Mouse (Mus musculus) thymus, adult 2 months (tissue): ENCODE data around the gene Dmrta2. TPM values are rescaled to one million over a fixed set of nuclear protein-coding genes. Genes with fewer than 3 reads are reported as not detected.

Experiments
- DNase-seq: peaks from one replicate; pipeline ENCODE4 v3.0.0; 2021
- H3K27ac ChIP-seq: fragments of 200-500 bp; 2 replicates; pipeline ENCODE4 v1.5.1; 2012; ENCODE audit warnings: low read length, control low read depth; ENCODE audit not compliant: control insufficient read depth, insufficient read depth
- H3K27me3 ChIP-seq: fragments of 200-500 bp; 2 replicates; pipeline ENCODE4 v1.6.1; 2012; ENCODE audit warnings: mild to moderate bottlenecking, low read length, moderate library complexity, mixed read lengths; ENCODE audit not compliant: control insufficient read depth, insufficient read depth
- H3K36me3 ChIP-seq: fragments of 200-500 bp; 2 replicates; pipeline ENCODE4 v1.6.1; 2012; ENCODE audit warnings: mild to moderate bottlenecking, low read length, moderate library complexity; ENCODE audit not compliant: control insufficient read depth, insufficient read depth
- H3K4me1 ChIP-seq: fragments of 200-500 bp; replicated peaks from 2 replicates; pipeline ENCODE4 v1.6.1; 2012; ENCODE audit warnings: low read length; ENCODE audit not compliant: control insufficient read depth, insufficient read depth
- H3K4me3 ChIP-seq: fragments of 200-500 bp; 2 replicates; pipeline ENCODE4 v1.5.1; 2012; ENCODE audit warnings: mild to moderate bottlenecking, low read length, control low read depth, moderate library complexity; ENCODE audit not compliant: control insufficient read depth, insufficient read depth
- CTCF ChIP-seq: fragments of 200-500 bp; IDR thresholded peaks from 2 replicates; pipeline ENCODE4 v1.5.1; 2012; ENCODE audit warnings: mild to moderate bottlenecking, control low read depth, low read length, moderate library complexity, borderline replicate concordance; ENCODE audit not compliant: control insufficient read depth, poor library complexity, insufficient read depth; ENCODE audit errors: extremely low read depth
- POLR2A ChIP-seq: fragments of 200-500 bp; IDR thresholded peaks from 2 replicates; pipeline ENCODE4 v1.6.1; 2012; ENCODE audit warnings: mild to moderate bottlenecking, low read length, control low read depth, moderate library complexity; ENCODE audit not compliant: control insufficient read depth, poor library complexity, insufficient read depth; ENCODE audit errors: extremely low read depth
- WGBS: fragments of 180-500 bp; shearing (Covaris S2); methylation state at CpG from one replicate; pipeline ENCODE4 v1.1.7; 2018; 5-methylcytosine and 5-hydroxymethylcytosine counted together
- polyA plus RNA-seq: library from polyadenylated mRNA; depleted of rRNA; stranded (reverse); fragments of >200 nt; gene quantifications from 2 replicates; pipeline ENCODE4 v1.2.3, GENCODE M21; 2012

Dmrta2 gene
- polyA plus RNA-seq, 1 experiment = 0.67 TPM

- H3K4me1 ChIP-seq = 0 out of 2 replicates have a peak, but pooled peaks cover 2% of the 10 kb centered on the region
- H3K36me3 ChIP-seq = no peaks in the 10 kb centered on the region
- H3K27ac ChIP-seq = no peak overlapping the region
- no peak for TF ChIP-seq CTCF
- no peak for TF ChIP-seq POLR2A
- peaks cover 25% of the 10 kb centered on the region for H3K27me3 ChIP-seq
- WGBS = 27% methylated on average over 13 of the region's 13 CpGs
- no peak overlapping the region for H3K4me3 ChIP-seq
- no peak for DNase-seq
Observed at GRCm38 (mm10) chr4:109986748-109987355, 9.0 kb downstream of the Dmrta2 start.

DNA sequence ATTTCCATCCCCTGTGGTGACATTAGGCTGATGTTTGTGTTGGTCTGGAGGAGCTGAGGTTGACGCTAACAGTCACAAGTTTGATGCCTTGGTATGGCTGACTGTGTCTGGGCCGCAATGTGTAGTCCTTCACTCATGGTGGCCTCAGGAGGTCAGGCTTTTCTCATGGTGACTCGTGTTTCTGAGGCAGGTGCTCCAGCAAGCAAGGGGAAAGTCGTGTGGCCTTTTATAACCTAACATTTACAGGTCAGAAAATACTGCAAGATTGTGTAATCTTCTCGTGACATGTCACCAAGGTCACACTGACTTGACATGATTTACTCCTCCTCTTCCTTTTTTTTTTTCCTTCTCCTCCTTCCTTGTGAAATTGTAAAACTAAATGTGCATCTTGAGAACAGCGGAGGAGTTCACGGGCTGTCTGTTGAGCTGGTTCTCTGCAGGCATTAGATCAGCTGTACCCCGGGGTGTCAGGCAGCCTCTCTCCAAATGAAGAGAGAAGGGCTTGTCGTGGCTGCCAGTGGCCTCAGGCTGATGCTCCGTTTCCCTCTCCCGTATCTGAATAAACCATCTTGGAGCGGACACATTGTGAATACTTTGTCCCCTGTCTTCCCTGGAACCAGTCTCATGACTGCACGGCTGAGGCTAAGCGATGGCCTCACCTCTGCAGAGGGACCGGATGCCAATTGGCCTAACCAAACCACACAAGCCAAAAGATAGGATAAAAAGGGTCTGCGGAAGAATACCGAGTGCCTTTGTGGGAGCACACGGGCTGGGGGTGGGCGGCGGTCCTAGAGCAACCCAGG is 9.9 kb downstream of the Dmrta2 start:
- Histone ChIP-seq H3K27ac (no peak overlapping the region), H3K36me3 (no peaks in the 10 kb centered on the region), H3K4me3 (no peak overlapping the region), H3K4me1 (0 out of 2 replicates have a peak, but pooled peaks cover 2% of the 10 kb centered on the region), H3K27me3 (peaks cover 24% of the 10 kb centered on the region)
- TF ChIP-seq CTCF = no peak
- TF ChIP-seq POLR2A = no peak
- DNase-seq = no peak
- WGBS = 12% methylated on average over 20 of the region's 20 CpGs

DNA sequence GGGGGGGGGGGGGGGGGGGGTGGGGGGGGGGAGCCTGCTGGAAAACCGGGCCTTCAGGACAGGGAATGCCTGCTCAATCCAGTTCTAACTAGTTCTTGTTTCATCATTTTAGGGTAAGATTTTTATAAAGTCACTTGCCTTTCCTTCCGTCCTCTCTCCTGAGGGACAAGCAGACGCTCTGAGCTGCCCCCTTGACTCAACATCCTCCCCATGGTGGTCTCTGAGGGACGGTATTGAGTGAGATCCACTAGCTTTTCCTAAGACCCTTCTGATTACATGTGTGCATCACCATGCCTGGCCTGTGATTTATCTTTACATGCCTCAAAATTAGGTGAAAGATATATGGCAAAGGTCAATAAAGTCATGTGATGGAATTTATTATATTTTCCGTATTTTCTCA is 10.6 kb downstream of the Dmrta2 start:
- H3K36me3 ChIP-seq = no peaks in the 10 kb centered on the region
- WGBS = 23% methylated on average over 5 of the region's 5 CpGs
- H3K27me3 ChIP-seq = peaks cover 21% of the 10 kb centered on the region
- TF ChIP-seq POLR2A = no peak
- TF ChIP-seq CTCF = no peak
- DNase-seq = no peak
- no peak overlapping the region for H3K4me3 ChIP-seq
- H3K4me1 ChIP-seq = 0 out of 2 replicates have a peak, but pooled peaks cover 2% of the 10 kb centered on the region
- no peak overlapping the region for H3K27ac ChIP-seq

DNA sequence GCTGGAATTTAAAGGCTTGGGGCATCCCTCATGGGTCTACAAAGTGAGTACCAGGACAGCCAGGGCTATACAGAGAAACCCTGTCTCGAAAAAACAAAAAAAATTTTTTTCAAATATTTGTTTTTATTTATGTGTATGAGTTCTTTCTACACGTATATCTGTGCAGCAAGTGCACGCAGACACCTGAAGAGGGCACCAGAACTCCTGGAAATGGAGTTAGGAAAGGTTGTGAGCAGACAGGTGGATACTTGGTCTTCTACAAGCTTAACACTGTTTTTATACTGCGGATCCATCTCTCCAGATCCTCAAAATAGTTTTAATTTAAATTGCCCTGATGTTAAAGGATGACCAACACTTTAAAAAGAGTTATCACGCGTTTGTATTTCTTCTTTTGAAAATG is 11.4 kb downstream of the Dmrta2 start:
- H3K4me1 ChIP-seq = no peaks in the 10 kb centered on the region
- WGBS = 41% methylated on average over 6 of the region's 6 CpGs
- no peaks in the 10 kb centered on the region for H3K36me3 ChIP-seq
- no peak overlapping the region for H3K4me3 ChIP-seq
- no peak overlapping the region for H3K27ac ChIP-seq
- no peak for TF ChIP-seq CTCF
- no peak for TF ChIP-seq POLR2A
- H3K27me3 ChIP-seq = peaks cover 17% of the 10 kb centered on the region
- no peak for DNase-seq

GRCm38 (mm10) chr4:110006044-110006443 is 28.2 kb downstream of the Dmrta2 start:
- no peak for TF ChIP-seq CTCF
- no peak for TF ChIP-seq POLR2A
- Histone ChIP-seq H3K27ac (no peak overlapping the region), H3K27me3 (no peaks in the 10 kb centered on the region), H3K36me3 (no peaks in the 10 kb centered on the region), H3K4me1 (no peaks in the 10 kb centered on the region), H3K4me3 (no peak overlapping the region)
- 96% methylated on average over 1 of the region's 1 CpGs for whole genome bisulfite sequencing
- DNase-seq = no peak

- no peaks in the 10 kb centered on the region for H3K27me3 ChIP-seq
- 83% methylated on average over 9 of the region's 9 CpGs for WGBS
- H3K27ac ChIP-seq = no peak overlapping the region
- DNase-seq = no peak
- H3K4me1 ChIP-seq = no peaks in the 10 kb centered on the region
- no peaks in the 10 kb centered on the region for H3K36me3 ChIP-seq
- no peak overlapping the region for H3K4me3 ChIP-seq
- TF ChIP-seq CTCF = peak; percentile 47; the same call in 1 of the 2 replicates
- no peak for TF ChIP-seq POLR2A
Observed at GRCm38 (mm10) chr4:110019145-110019544, 41.3 kb downstream of the Dmrta2 start.
